Mouse (Mus musculus): ENCODE data around the gene Ccl5.
"Not testable (repeated sequence)": the region's sequence is repeated elsewhere in the genome, so short reads cannot be mapped to it uniquely, and the experiment has no call there.

The Ccl5 gene

GRCm38 (mm10) chr11:83530360-83530759 is at the start of gene Ccl5:
Gene Ccl5, minus strand, starts transcription at chr11:83530518.
- DNase-seq (ENCODE audit: extremely low read depth, low read depth), result no peak

GRCm38 (mm10) chr11:83578999-83579398 is 48.7 kb upstream of the Ccl5 start:
- DNase-seq (ENCODE audit: extremely low read depth, low read depth), result no peak

GRCm38 (mm10) chr11:83578186-83578760 is 48.0 kb upstream of the Ccl5 start, which contains the start of gene Ccl9:
Gene Ccl9, minus strand, starts transcription at chr11:83578636.
- no peak for DNase-seq (ENCODE audit: extremely low read depth, low read depth)

- DNase-seq (ENCODE audit: extremely low read depth, low read depth), result peak; percentile 89
These were observed 46.7 kb upstream of the Ccl5 start for GRCm38 (mm10) chr11:83576927-83577555.

GRCm38 (mm10) chr11:83572834-83573233 is 42.5 kb upstream of the Ccl5 start:
- no peak for DNase-seq (ENCODE audit: extremely low read depth, low read depth)

GRCm38 (mm10) chr11:83572223-83572622 is 41.9 kb upstream of the Ccl5 start:
- peak; percentile 94 for DNase-seq (ENCODE audit: extremely low read depth, low read depth)

- no peak for DNase-seq (ENCODE audit: extremely low read depth, low read depth)
These were observed 39.9 kb upstream of the Ccl5 start for GRCm38 (mm10) chr11:83570189-83570588.

- peak; percentile 66 for DNase-seq (ENCODE audit: extremely low read depth, low read depth)
These were observed 38.9 kb upstream of the Ccl5 start for GRCm38 (mm10) chr11:83569249-83569648.

- DNase-seq (ENCODE audit: extremely low read depth, low read depth), result no peak
These were observed 38.5 kb upstream of the Ccl5 start for GRCm38 (mm10) chr11:83568786-83569185.

- no peak for DNase-seq (ENCODE audit: extremely low read depth, low read depth)
These were observed 37.7 kb upstream of the Ccl5 start for GRCm38 (mm10) chr11:83568061-83568460.

- DNase-seq (ENCODE audit: extremely low read depth, low read depth), result no peak
These were observed 37.0 kb upstream of the Ccl5 start for GRCm38 (mm10) chr11:83567311-83567710.

GRCm38 (mm10) chr11:83566617-83567016 is 36.3 kb upstream of the Ccl5 start:
- DNase-seq (ENCODE audit: extremely low read depth, low read depth), result no peak

- DNase-seq (ENCODE audit: extremely low read depth, low read depth), result no peak
These were observed 33.4 kb upstream of the Ccl5 start for GRCm38 (mm10) chr11:83563754-83564153.

GRCm38 (mm10) chr11:83562311-83562887 is 32.1 kb upstream of the Ccl5 start:
- DNase-seq (ENCODE audit: extremely low read depth, low read depth), result no peak

- DNase-seq (ENCODE audit: extremely low read depth, low read depth), result no peak
These were observed 30.1 kb upstream of the Ccl5 start for GRCm38 (mm10) chr11:83560405-83560804.

GRCm38 (mm10) chr11:83557074-83557473 is 26.8 kb upstream of the Ccl5 start:
- no peak for DNase-seq (ENCODE audit: extremely low read depth, low read depth)

GRCm38 (mm10) chr11:83556085-83556781 is 25.9 kb upstream of the Ccl5 start:
- no peak for DNase-seq (ENCODE audit: extremely low read depth, low read depth)

- no peak for DNase-seq (ENCODE audit: extremely low read depth, low read depth)
These were observed 21.4 kb upstream of the Ccl5 start for GRCm38 (mm10) chr11:83551668-83552067.

GRCm38 (mm10) chr11:83551037-83551436 is 20.7 kb upstream of the Ccl5 start:
- DNase-seq (ENCODE audit: extremely low read depth, low read depth), result not testable (repeated sequence)

- DNase-seq (ENCODE audit: extremely low read depth, low read depth), result no peak
These were observed 19.9 kb upstream of the Ccl5 start for GRCm38 (mm10) chr11:83550186-83550632.

GRCm38 (mm10) chr11:83544214-83544613 is 13.9 kb upstream of the Ccl5 start:
- no peak for DNase-seq (ENCODE audit: extremely low read depth, low read depth)

- no peak for DNase-seq (ENCODE audit: extremely low read depth, low read depth)
These were observed 11.1 kb upstream of the Ccl5 start for GRCm38 (mm10) chr11:83541415-83541814.

All from MEL-GATA-1-ER (cell line).